Mouse (Mus musculus) midbrain, embryonic 11.5 days (tissue): ENCODE results near the gene BC037034. TPM values are rescaled to one million over a fixed set of nuclear protein-coding genes. Genes with fewer than 3 reads are reported as not detected.

ENCODE experiments used
- polyA plus RNA-seq: library from polyadenylated mRNA; unstranded; fragments of >200 nt; fragmentation: Nextera tagmentation; extraction: Ambion mirVana; gene quantifications from 2 replicates; pipeline ENCODE4 v1.2.1, GENCODE M21; 2014

Gene BC037034
- polyA plus RNA-seq, 1 experiment from 2014 or later, result 5.0 TPM

Other genes starting within 250 kb of the BC037034 start
- not detected in 2 replicates for gene Smok3a, start 242.8 kb downstream of the BC037034 start, polyA plus RNA-seq
- gene Smok3b, start 242.6 kb downstream of the BC037034 start, polyA plus RNA-seq, result not detected in 2 replicates
- not detected in 2 replicates for gene Smok3c, start 210.8 kb downstream of the BC037034 start, polyA plus RNA-seq
- 39.1 and 45.0 TPM in 2 replicates for gene Zkscan1, start 178.9 kb downstream of the BC037034 start, polyA plus RNA-seq
- 113 and 122 TPM in 2 replicates for gene Zscan21, start 147.1 kb downstream of the BC037034 start, polyA plus RNA-seq
- 27.4 and 32.9 TPM in 2 replicates for gene Zfp113, start 108.3 kb downstream of the BC037034 start, polyA plus RNA-seq
- gene Cops6, start 103.0 kb downstream of the BC037034 start, polyA plus RNA-seq, result 262 and 293 TPM in 2 replicates
- gene Ap4m1, start 92.0 kb downstream of the BC037034 start, polyA plus RNA-seq, result 15.2 and 17.3 TPM in 2 replicates
- 303 and 320 TPM in 2 replicates for gene Mcm7, start 91.6 kb downstream of the BC037034 start, polyA plus RNA-seq
- 123 and 133 TPM in 2 replicates for gene Taf6, start 76.6 kb downstream of the BC037034 start, polyA plus RNA-seq
- 51.8 and 53.3 TPM in 2 replicates for gene Cnpy4, start 76.5 kb downstream of the BC037034 start, polyA plus RNA-seq
- 10.0 and 10.8 TPM in 2 replicates for gene Mblac1, start 69.7 kb downstream of the BC037034 start, polyA plus RNA-seq
- gene Nxpe5, start 38.1 kb downstream of the BC037034 start, polyA plus RNA-seq, result not detected in 2 replicates
- gene Lamtor4, start 8.6 kb downstream of the BC037034 start, polyA plus RNA-seq, result 44.1 and 47.8 TPM in 2 replicates
- 4.6 and 5.5 TPM in 2 replicates for gene Gal3st4, start 8.8 kb upstream of the BC037034 start, polyA plus RNA-seq
- gene Gm43720, start 15.9 kb upstream of the BC037034 start, polyA plus RNA-seq, result 0.14 and 0.20 TPM in 2 replicates
- 15.5 and 16.5 TPM in 2 replicates for gene Gpc2, start 16.0 kb upstream of the BC037034 start, polyA plus RNA-seq
- 2.2 and 4.1 TPM in 2 replicates for gene Stag3, start 16.2 kb upstream of the BC037034 start, polyA plus RNA-seq
- not detected in 2 replicates for gene Pvrig, start 77.9 kb upstream of the BC037034 start, polyA plus RNA-seq
- 44.9 and 52.0 TPM in 2 replicates for gene Zfp157, start 177.4 kb upstream of the BC037034 start, polyA plus RNA-seq